Mouse (Mus musculus): Measurements from ENCODE around the gene Armc9.
A peak's percentile ranks its signal among the peaks of the same experiment; 100 is the strongest.

The Armc9 gene

DNA sequence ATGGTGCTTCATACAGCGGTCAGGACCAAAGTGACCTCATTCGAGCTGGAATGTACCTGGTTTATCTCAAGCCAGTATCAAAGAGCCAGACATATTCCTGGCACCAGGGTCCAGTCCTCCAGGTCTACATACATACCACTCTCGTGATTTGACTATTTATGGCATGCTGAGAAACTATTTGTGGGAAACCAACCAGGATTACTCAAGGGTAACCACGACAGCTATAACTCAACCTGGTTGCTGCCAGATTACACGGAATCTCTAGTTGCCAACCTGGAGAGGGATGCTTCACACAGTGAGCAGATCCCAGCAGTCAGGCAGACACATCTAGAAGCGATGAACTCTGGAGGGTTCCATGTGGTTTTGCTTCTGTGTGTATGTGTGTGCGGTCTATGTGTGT, 3.2 kb upstream of the Armc9 start:
- DNase-seq (ENCODE audit: low read depth, low spot score), result no peak
- H3K27me3 ChIP-seq (ENCODE audit: control insufficient read depth, insufficient read depth, low read length, poor library complexity, severe bottlenecking), result no peaks in the 10 kb centered on the region
- H3K36me3 ChIP-seq (ENCODE audit: control insufficient read depth, insufficient read depth, low read length, poor library complexity, severe bottlenecking), result no peaks in the 10 kb centered on the region

DNA sequence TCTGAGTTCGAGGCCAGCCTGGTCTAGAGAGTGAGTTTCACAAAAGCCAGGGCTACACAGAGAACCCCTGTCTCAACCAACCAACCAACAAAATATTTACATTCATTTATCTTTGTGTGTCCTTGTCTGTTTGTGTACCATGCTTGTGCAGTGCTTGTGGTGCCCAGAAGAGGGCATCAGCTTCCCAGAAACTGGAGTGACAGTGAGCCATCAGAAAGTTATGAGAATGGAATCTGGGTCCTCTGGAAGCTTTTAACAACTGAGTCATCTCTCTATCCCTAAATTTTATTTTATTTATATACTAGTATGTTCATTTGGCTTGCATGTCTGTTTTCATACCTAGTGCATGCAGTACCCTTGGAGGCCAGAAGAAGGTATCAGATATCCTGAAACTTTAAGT, 2.0 kb upstream of the Armc9 start:
- Histone ChIP-seq H3K36me3 (ENCODE audit: control insufficient read depth, insufficient read depth, low read length, poor library complexity, severe bottlenecking) (no peaks in the 10 kb centered on the region), H3K27me3 (ENCODE audit: control insufficient read depth, insufficient read depth, low read length, poor library complexity, severe bottlenecking) (no peaks in the 10 kb centered on the region)
- peak; percentile 27 for DNase-seq (ENCODE audit: low read depth, low spot score)

DNA sequence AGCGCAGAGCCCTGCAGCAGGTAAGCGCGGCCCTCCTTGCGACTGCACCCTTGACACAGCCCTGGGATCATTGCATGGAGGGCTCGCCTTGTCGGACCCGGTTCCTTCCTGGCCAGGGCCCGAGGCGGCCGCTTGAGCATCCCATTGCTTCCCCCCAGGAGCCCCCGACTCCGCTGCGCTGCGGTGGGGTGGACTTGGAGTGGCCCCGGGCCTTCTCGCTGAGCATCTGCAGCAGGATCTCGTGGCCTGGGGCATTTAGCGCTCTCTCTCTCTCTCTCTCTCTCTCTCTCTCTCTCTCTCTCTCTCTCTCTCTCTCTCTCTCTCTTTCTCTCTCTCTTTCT, 214 bp downstream of the Armc9 start:
- Histone ChIP-seq H3K27me3 (ENCODE audit: control insufficient read depth, insufficient read depth, low read length, poor library complexity, severe bottlenecking) (no peaks in the 10 kb centered on the region), H3K36me3 (ENCODE audit: control insufficient read depth, insufficient read depth, low read length, poor library complexity, severe bottlenecking) (no peaks in the 10 kb centered on the region)
- DNase-seq (ENCODE audit: low read depth, low spot score), result no peak

DNA sequence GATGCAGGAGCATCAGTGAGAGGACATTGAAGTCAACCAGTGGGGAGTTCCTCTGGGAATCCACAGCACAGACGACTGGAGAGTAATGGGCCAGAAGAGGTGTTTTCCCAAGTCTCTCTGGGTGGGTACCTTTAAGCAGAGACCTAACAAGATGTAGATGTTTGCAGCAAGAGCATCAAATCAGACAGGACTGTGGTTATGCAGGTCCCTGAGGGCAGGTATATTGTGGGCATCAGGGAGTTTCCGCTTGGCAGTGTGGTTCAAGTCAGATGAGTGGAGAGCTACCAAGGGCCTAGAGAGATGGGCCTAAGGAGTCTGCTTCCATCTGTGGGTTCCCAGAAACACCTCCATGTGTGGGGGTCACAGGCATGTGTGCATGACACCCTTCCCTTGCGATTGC, 1.5 kb downstream of the Armc9 start:
- H3K36me3 ChIP-seq (ENCODE audit: control insufficient read depth, insufficient read depth, low read length, poor library complexity, severe bottlenecking), result no peaks in the 10 kb centered on the region
- no peak for DNase-seq (ENCODE audit: low read depth, low spot score)
- H3K27me3 ChIP-seq (ENCODE audit: control insufficient read depth, insufficient read depth, low read length, poor library complexity, severe bottlenecking), result no peaks in the 10 kb centered on the region

DNA sequence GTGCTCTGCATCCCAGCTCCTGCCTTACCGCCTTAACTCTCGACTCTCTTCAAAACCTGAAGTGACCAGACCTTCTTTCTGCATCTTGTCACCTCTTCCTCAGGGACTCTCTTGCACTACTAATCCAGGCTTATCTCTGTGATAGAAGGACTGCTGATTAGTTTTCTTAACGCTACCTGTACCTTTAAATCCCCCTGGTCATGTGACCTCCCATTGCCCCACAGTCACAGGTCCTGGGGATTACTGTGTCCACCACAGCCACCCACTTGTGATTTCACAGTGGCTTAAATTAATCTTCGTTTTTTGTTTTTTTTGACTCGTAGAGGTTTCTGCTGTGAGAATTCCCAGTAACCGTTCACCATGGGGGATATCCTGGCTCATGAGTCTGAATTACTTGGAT, 2.0 kb downstream of the Armc9 start:
- DNase-seq (ENCODE audit: low read depth, low spot score), result no peak
- Histone ChIP-seq H3K36me3 (ENCODE audit: control insufficient read depth, insufficient read depth, low read length, poor library complexity, severe bottlenecking) (no peaks in the 10 kb centered on the region), H3K27me3 (ENCODE audit: control insufficient read depth, insufficient read depth, low read length, poor library complexity, severe bottlenecking) (no peaks in the 10 kb centered on the region)

DNA sequence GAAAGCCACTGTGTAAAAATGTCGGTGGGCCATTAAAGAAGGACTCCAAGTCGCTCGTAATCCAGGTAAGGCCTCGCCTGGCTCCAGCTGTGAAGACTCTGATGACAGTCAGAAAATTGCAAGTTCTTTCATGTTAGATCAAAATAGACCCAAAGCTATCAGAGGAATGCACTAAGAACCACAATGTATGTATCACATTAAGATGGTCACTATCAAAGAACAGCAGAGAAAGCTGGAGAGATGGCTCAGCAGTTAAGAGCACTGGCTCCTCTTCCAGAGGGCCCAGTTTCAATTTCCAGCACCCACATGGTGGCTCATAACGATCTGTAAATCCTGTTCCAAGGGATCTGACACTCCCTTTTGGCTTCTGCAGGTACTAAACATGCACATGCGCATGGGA, 5.5 kb downstream of the Armc9 start:
- no peak for DNase-seq (ENCODE audit: low read depth, low spot score)

DNA sequence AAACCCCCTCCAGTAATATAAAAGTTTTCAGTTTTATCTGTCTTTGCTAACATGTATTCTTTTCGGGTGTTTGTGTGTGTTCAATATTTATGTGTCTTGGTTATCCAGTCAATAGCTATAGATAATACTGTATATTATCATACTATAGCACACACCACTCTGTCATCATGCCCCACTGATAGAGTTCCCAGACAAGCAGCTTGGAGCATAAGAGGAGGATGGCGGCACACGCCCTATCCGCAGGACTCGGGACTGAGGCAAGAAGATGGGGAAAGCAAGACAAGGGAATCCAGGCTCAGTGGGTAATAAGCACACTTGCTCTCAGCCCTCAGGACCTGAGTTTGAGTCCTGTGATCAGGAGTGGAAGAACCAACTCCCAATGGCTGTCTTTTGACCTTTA, 5.9 kb downstream of the Armc9 start:
- Histone ChIP-seq H3K36me3 (ENCODE audit: control insufficient read depth, insufficient read depth, low read length, poor library complexity, severe bottlenecking) (0 out of 2 replicates have a peak, but pooled peaks cover 4% of the 10 kb centered on the region), H3K27me3 (ENCODE audit: control insufficient read depth, insufficient read depth, low read length, poor library complexity, severe bottlenecking) (no peaks in the 10 kb centered on the region)
- DNase-seq (ENCODE audit: low read depth, low spot score), result no peak

More for the DNA sequence above, 5.5 kb downstream of the Armc9 start:
- H3K27me3 ChIP-seq (ENCODE audit: control insufficient read depth, insufficient read depth, low read length, poor library complexity, severe bottlenecking), result no peaks in the 10 kb centered on the region
- H3K36me3 ChIP-seq (ENCODE audit: control insufficient read depth, insufficient read depth, low read length, poor library complexity, severe bottlenecking), result 0 out of 2 replicates have a peak, but pooled peaks cover 4% of the 10 kb centered on the region

DNA sequence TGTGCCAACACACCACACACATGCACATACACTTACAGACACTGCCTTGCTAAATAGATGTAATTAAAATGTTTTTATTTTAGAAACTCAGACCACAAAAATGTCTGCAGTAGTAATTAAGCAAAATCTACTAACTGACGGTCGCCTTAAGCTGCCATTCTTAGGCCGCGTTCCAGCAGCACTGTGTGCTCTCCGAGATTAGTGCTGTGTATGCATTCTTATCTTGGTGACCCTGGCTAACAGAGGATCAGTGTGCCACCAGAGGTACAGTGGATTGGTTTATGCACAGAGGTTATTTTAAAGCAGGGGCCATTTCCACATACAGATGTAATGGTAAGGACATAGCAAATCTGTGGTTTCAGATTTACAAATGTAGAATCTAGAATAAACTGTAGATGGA, 6.5 kb downstream of the Armc9 start:
- no peaks in the 10 kb centered on the region for H3K27me3 ChIP-seq (ENCODE audit: control insufficient read depth, insufficient read depth, low read length, poor library complexity, severe bottlenecking)
- H3K36me3 ChIP-seq (ENCODE audit: control insufficient read depth, insufficient read depth, low read length, poor library complexity, severe bottlenecking), result 0 out of 2 replicates have a peak, but pooled peaks cover 4% of the 10 kb centered on the region
- DNase-seq (ENCODE audit: low read depth, low spot score), result no peak

DNA sequence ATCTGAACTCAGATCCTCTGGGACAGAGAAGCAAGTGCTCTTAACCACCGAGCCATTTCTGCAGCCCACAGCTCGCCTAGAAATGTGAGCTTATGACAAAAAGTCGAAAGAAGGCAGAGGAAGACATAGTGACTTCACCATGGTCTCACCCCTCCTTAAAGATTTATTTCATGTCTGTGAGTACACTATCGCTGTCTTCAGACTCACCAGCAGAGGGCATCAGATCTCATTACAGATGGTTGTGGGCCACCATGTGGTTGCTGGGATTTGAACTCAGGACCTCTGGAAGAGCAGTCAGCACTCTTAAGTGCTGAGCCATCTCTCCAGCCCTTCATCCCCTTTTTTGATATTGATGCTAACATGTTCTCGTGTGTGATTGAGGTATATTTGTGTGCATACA, 20.0 kb downstream of the Armc9 start:
- peak; percentile 17 for DNase-seq (ENCODE audit: low read depth, low spot score)
- Histone ChIP-seq H3K36me3 (ENCODE audit: control insufficient read depth, insufficient read depth, low read length, poor library complexity, severe bottlenecking) (peaks cover 3% of the 10 kb centered on the region; the same call in 1 of the 2 replicates), H3K27me3 (ENCODE audit: control insufficient read depth, insufficient read depth, low read length, poor library complexity, severe bottlenecking) (no peaks in the 10 kb centered on the region)

DNA sequence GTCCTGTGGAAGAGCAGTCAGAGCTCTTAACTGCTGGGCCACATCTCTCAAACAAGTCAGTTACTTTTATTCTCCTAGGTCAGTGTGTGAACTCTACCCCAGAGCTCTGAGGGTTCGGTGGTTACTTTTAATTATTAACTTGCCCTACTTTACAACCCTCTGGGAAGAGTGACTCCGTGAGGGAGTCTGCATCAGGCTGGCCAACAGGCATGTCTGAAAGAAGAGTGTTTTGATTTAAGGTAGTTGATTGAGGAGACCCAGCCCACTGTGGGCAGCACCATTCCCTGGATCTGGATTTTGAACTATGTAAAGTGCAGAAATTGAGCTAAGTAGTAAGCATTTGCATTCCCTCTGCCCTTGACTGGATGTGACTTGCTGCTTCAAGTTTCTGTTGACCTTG, 21.5 kb downstream of the Armc9 start:
- Histone ChIP-seq H3K27me3 (ENCODE audit: control insufficient read depth, insufficient read depth, low read length, poor library complexity, severe bottlenecking) (no peaks in the 10 kb centered on the region), H3K36me3 (ENCODE audit: control insufficient read depth, insufficient read depth, low read length, poor library complexity, severe bottlenecking) (peaks cover 3% of the 10 kb centered on the region; the same call in 1 of the 2 replicates)
- no peak for DNase-seq (ENCODE audit: low read depth, low spot score)

DNA sequence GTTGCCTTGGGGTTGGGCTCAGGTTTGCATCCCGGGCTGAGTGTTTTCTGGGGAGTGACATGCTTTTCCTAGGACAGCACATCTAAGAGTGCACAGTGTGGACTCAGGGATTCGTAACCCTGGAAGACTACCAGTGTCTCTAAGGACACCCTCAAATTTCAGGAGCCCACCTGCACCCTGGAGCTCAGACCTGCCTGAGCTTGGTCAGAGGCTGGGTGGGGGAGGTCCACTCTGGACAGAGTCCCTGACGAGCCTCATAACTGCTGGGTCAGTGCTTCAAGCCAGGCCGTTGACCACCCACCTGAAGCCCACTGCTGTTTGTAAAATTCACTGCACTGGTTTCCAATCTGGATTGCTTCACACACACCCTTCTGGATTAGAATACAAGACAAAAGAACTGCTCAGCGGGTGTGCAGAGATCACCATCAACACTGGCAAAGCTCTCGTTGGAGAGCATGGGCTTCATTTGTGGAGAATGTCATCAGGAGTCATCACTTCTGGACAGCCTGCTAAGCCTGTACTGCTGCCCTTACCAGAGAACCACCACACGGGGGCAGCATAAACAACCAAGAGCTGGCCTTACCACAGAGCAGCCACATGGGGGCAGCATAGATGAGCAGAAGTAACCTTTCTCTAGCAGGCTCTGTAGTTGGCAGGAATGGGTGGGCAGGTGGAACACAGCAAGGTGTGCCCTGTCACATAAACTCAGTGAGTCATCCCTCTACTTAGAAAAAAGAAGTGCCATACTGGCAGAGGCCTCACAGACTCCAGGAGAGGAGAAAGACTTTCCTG, 24.1 kb downstream of the Armc9 start:
- H3K27me3 ChIP-seq (ENCODE audit: control insufficient read depth, insufficient read depth, low read length, poor library complexity, severe bottlenecking), result no peaks in the 10 kb centered on the region
- peak; percentile 94 for DNase-seq (ENCODE audit: low read depth, low spot score)
- H3K36me3 ChIP-seq (ENCODE audit: control insufficient read depth, insufficient read depth, low read length, poor library complexity, severe bottlenecking), result no peaks in the 10 kb centered on the region

DNA sequence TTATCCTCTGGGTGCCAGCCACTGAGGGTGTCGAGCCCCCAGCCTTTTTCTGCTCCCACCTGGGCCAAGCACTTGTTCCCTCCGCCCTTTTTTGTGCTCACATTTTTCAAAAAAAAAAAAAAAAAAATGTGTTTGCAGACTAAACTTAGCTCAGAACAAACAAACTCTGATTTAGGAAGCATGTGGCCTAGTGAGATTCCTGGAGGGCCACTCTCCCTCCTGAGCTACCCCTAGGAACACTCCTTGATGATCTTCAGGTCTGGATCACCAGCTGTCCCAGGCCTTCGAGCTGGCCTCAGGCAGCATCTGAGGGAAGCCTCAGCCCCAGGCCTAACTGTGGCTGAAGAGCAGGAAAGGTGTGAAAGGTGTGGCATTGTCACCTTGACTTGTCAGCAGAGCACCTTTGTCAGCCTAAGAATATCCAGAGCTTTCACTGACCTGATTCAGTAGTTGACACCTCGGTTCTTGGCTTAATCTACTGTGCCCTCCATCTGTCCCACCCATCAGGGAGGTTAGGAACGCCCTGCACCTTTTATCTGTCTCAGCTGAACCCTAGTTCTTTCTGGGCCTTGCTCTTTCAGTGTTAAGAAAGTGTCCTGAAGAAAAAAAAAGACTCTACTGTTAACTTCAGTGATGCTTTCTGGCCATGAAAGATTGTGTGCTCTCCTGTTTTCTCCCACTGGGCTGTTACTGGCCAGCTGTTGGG, 27.6 kb downstream of the Armc9 start:
- Histone ChIP-seq H3K27me3 (ENCODE audit: control insufficient read depth, insufficient read depth, low read length, poor library complexity, severe bottlenecking) (no peaks in the 10 kb centered on the region), H3K36me3 (ENCODE audit: control insufficient read depth, insufficient read depth, low read length, poor library complexity, severe bottlenecking) (no peaks in the 10 kb centered on the region)
- no peak for DNase-seq (ENCODE audit: low read depth, low spot score)

DNA sequence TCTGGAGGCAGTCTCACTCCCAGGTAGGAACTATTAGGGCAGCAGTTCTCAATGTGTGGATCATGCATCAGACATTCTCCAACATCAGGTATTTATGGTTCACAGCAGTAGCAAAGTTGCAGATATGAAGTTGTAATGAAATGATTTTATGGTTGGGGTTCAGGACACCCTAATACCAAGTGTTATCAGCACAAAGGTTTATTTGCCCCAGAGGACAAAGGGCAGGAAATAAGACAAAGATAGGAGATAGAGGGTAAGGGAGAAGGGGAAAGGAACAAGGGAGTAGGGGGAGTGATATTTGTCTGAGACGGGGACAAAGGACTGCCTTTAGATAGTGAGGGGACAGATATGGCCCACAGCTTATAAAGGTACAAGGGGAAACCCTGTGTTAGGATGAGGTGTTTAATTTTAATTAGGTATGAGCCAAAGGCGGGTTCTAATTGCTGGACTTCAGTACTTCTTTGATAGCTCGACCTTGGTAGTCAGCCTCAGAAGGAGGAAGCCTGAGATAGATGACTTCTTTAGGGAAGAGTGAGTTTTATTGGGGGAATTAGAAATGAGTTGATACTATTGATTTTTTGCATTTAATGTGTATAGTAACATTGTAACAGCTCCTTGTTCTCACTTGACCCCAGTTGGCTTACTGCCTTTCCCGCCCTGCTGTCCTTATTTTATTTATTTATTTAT, 29.1 kb downstream of the Armc9 start:
- H3K36me3 ChIP-seq (ENCODE audit: control insufficient read depth, insufficient read depth, low read length, poor library complexity, severe bottlenecking), result no peaks in the 10 kb centered on the region
- H3K27me3 ChIP-seq (ENCODE audit: control insufficient read depth, insufficient read depth, low read length, poor library complexity, severe bottlenecking), result no peaks in the 10 kb centered on the region
- DNase-seq (ENCODE audit: low read depth, low spot score), result no peak

DNA sequence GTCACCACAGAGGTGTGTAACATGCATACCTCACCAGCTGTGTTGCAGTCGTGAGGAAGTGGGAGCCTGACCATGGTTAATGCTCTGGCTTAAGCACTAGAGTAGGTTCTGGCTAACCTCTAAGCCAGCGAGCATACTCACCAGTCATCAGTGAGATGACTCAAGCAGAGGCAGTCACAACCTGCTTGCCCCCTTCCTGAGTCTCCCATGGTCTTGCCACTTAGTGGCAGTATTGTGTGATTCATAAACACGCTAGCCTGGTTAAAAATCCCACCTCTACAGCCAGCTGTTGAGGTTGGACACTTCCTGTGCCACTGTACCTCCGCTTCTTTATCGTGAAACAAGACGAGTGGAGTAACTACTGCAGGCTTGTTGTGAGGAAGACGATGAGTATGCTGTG, 32.2 kb downstream of the Armc9 start:
- no peaks in the 10 kb centered on the region for H3K36me3 ChIP-seq (ENCODE audit: control insufficient read depth, insufficient read depth, low read length, poor library complexity, severe bottlenecking)
- DNase-seq (ENCODE audit: low read depth, low spot score), result no peak
- H3K27me3 ChIP-seq (ENCODE audit: control insufficient read depth, insufficient read depth, low read length, poor library complexity, severe bottlenecking), result no peaks in the 10 kb centered on the region

DNA sequence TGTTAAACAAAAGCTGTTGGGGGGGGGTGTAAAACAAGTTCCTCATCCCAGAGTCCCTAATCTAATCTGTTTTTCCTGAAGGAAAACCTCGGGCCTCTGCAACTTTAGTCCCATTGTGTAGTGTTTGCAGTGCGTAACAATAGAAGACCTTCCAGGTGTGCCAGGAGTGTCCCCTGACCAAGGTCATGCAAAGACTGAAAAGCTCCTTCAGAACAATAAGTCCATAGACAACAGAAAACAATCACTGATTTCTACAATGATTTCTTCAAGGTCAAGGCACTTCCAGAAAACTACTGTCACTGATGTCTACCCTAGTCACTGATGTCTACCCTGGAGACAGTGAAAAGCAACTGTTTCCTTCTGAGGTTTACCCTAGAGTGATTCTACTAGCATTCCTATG, 33.3 kb downstream of the Armc9 start:
- DNase-seq (ENCODE audit: low read depth, low spot score), result no peak
- Histone ChIP-seq H3K36me3 (ENCODE audit: control insufficient read depth, insufficient read depth, low read length, poor library complexity, severe bottlenecking) (no peaks in the 10 kb centered on the region), H3K27me3 (ENCODE audit: control insufficient read depth, insufficient read depth, low read length, poor library complexity, severe bottlenecking) (no peaks in the 10 kb centered on the region)

Data from splenic B cell, adult 2 months (primary cell).